Mouse (Mus musculus) small intestine, adult 2 months (tissue): ENCODE data around the gene Rhobtb1.

Experiments
- CTCF ChIP-seq: fragments of 200-500 bp; IDR thresholded peaks from 2 replicates; pipeline ENCODE4 v1.5.1; 2012; ENCODE audit warnings: low read depth, mild to moderate bottlenecking, control low read depth, inconsistent platforms, low read length, moderate library complexity, mixed read lengths; ENCODE audit not compliant: insufficient replicate concordance, insufficient read length; ENCODE audit errors: extremely low read depth
- POLR2A ChIP-seq: fragments of 200-500 bp; IDR thresholded peaks from 2 replicates; pipeline ENCODE4 v1.6.1; 2012; ENCODE audit warnings: low read depth, mild to moderate bottlenecking, control low read depth, inconsistent platforms, low read length, moderate library complexity

DNA sequence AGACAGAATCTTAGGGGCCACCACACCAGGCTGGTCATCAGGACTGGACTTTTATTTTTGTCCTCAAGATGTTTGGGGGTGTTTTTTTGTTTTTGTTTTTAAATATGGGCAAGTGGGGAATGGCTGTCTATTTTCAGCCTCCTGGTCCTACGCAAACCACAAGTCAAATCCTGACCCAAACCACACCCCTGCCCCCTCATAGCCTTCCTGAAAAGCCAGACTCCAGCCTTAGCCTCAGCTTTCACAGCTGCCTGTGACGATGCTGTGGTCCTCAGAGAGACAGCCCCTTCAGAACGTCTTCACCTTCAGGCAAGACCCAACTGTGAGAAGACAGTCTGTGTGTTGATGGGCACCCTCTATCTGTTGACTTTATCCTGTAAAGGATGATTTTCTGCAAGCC lies 95.5 kb downstream of the Rhobtb1 start:
- TF ChIP-seq CTCF (no peak), POLR2A (no peak)
